Mouse (Mus musculus): ENCODE data around the gene Ugt1a1. TPM values are rescaled to one million over a fixed set of nuclear protein-coding genes. Genes with fewer than 3 reads are reported as not detected.
"Not testable (repeated sequence)": the region's sequence is repeated elsewhere in the genome, so short reads cannot be mapped to it uniquely, and the experiment has no call there.

Gene Ugt1a1
- polyA plus RNA-seq, 1 experiment from 2014 or later = not detected

DNA sequence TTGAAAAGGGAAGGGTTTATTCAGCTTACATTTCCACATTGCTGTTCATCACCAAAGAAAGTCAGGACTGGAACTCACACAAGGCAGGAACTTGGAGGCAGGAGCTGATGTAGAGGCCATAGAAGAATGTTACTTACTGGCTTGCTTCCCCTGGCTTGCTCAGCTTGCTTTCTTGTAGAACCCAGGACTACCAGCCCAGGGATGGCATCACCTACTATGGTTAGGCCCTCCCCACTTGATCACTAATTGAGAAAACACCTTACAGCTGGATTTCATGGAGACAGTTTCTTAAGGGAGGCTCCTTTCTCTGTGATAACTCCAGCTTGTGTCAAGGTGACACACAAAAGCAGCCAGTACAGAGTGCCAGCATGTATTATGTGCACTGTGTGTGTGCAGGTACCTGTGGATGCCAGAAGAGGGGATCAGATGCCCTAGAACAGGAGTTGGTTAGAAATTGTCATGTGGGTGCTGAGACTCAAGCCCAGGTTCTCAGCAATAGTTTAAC is 11.3 kb downstream of the Ugt1a1 start:
- ATAC-seq (ENCODE audit: low FRiP score, low TSS enrichment); H3K4me2 ChIP-seq (ENCODE audit: low read length); H3K27me3 ChIP-seq (ENCODE audit: control insufficient read depth, insufficient read depth, low read length); H3K9ac ChIP-seq (replicated peaks; ENCODE audit: low read length); H3K27ac ChIP-seq (replicated peaks; ENCODE audit: low read depth, low read length); H3K4me1 ChIP-seq (ENCODE audit: control insufficient read depth, insufficient read depth, low read length); DNase-seq; H3K4me3 ChIP-seq (replicated peaks; ENCODE audit: low read depth, low read length); H3K36me3 ChIP-seq (ENCODE audit: control insufficient read depth, insufficient read depth, low read length): not testable (repeated sequence)
- H3K9me3 ChIP-seq (ENCODE audit: control insufficient read depth, low read length) = peaks cover 36% of the 10 kb centered on the region

DNA sequence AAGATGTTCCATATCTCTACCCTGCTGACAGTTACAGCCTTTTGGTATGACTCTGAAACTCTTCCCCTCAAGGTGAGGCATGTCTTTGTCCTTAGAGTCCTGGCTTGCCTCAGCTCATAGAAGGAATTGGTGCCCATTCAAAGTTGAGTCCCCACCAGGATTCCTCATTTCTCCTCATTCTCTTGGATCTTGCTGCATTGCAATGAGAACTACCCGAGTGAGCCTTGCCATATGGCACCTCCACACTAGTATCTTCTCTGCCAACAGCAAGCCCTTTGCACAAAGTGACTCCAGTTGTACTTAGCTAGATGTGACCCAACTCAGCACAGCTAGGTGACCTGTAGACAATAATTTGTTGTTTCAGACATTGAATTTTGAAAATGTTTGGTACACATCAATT is 11.8 kb downstream of the Ugt1a1 start:
- Histone ChIP-seq H3K4me2 (ENCODE audit: low read length) (no peak overlapping the region), H3K4me1 (ENCODE audit: control insufficient read depth, insufficient read depth, low read length) (no peaks in the 10 kb centered on the region), H3K36me3 (ENCODE audit: control insufficient read depth, insufficient read depth, low read length) (no peaks in the 10 kb centered on the region), H3K4me3 (replicated peaks; ENCODE audit: low read depth, low read length) (no peak overlapping the region), H3K9me3 (ENCODE audit: control insufficient read depth, low read length) (peaks cover 41% of the 10 kb centered on the region), H3K9ac (replicated peaks; ENCODE audit: low read length) (no peak overlapping the region), H3K27me3 (ENCODE audit: control insufficient read depth, insufficient read depth, low read length) (no peaks in the 10 kb centered on the region), H3K27ac (replicated peaks; ENCODE audit: low read depth, low read length) (no peak overlapping the region)
- DNase-seq (no peak), ATAC-seq (ENCODE audit: low FRiP score, low TSS enrichment) (no peak)
- WGBS = 51% methylated on average over 1 of the region's 1 CpGs

- ATAC-seq (ENCODE audit: low FRiP score, low TSS enrichment) = no peak
- Histone ChIP-seq H3K36me3 (ENCODE audit: control insufficient read depth, insufficient read depth, low read length) (no peaks in the 10 kb centered on the region), H3K9ac (replicated peaks; ENCODE audit: low read length) (no peak overlapping the region), H3K27me3 (ENCODE audit: control insufficient read depth, insufficient read depth, low read length) (no peaks in the 10 kb centered on the region), H3K4me3 (replicated peaks; ENCODE audit: low read depth, low read length) (no peak overlapping the region), H3K27ac (replicated peaks; ENCODE audit: low read depth, low read length) (no peak overlapping the region), H3K4me1 (ENCODE audit: control insufficient read depth, insufficient read depth, low read length) (no peaks in the 10 kb centered on the region), H3K4me2 (ENCODE audit: low read length) (no peak overlapping the region), H3K9me3 (ENCODE audit: control insufficient read depth, low read length) (peaks cover 47% of the 10 kb centered on the region)
- no peak for DNase-seq
- WGBS = 70% methylated on average over 2 of the region's 2 CpGs
These were observed 12.4 kb downstream of the Ugt1a1 start for GRCm38 (mm10) chr1:88224029-88224776.

DNA sequence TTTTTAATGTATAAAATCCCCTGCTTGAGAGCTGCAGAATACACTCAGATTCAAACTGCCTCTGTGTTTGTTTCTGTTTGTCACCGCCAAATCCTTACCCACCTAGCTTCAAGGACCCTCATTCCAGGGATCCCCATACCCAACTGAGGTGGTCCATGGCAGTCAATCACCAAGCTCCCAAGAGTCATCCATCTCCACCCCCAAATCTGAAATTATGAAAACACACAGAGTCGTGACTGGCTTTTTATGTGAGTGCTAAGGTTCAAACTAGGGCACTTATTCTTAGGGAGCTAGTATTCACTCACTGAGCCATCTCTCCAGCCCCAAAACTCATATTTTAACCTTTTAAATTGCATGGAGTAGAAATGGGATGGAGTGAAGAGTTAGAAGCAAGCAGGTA is 13.5 kb downstream of the Ugt1a1 start:
- H3K4me1 ChIP-seq (ENCODE audit: control insufficient read depth, insufficient read depth, low read length); H3K36me3 ChIP-seq (ENCODE audit: control insufficient read depth, insufficient read depth, low read length); DNase-seq; H3K27me3 ChIP-seq (ENCODE audit: control insufficient read depth, insufficient read depth, low read length); H3K27ac ChIP-seq (replicated peaks; ENCODE audit: low read depth, low read length); H3K4me3 ChIP-seq (replicated peaks; ENCODE audit: low read depth, low read length); ATAC-seq (ENCODE audit: low FRiP score, low TSS enrichment); H3K4me2 ChIP-seq (ENCODE audit: low read length); H3K9ac ChIP-seq (replicated peaks; ENCODE audit: low read length): not testable (repeated sequence)
- 42% methylated on average over 2 of the region's 2 CpGs for WGBS
- peaks cover 58% of the 10 kb centered on the region for H3K9me3 ChIP-seq (ENCODE audit: control insufficient read depth, low read length)

DNA sequence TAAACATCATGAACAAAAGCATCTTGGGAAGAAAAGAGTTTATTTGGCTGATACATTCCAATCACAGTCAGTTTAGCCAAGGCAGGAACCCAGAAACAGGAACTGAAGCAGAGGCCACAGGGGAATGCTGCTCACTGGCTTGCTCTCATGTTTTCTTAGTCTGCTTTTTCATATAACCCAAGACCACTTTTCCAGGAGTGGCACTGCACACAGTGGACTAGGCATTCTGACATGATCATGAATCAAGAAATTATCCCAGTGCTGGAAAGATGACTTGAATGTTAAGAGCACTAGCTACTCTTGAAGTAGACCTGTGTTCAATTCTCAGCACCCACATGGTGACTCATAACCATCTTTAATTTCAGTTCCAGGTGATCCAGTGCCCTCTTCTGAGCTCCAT is 14.0 kb downstream of the Ugt1a1 start:
- H3K9ac ChIP-seq (replicated peaks; ENCODE audit: low read length) = no peak overlapping the region
- H3K27ac ChIP-seq (replicated peaks; ENCODE audit: low read depth, low read length) = no peak overlapping the region
- H3K9me3 ChIP-seq (ENCODE audit: control insufficient read depth, low read length) = peaks cover 63% of the 10 kb centered on the region
- no peaks in the 10 kb centered on the region for H3K36me3 ChIP-seq (ENCODE audit: control insufficient read depth, insufficient read depth, low read length)
- ATAC-seq (ENCODE audit: low FRiP score, low TSS enrichment) = no peak
- no peaks in the 10 kb centered on the region for H3K4me1 ChIP-seq (ENCODE audit: control insufficient read depth, insufficient read depth, low read length)
- H3K27me3 ChIP-seq (ENCODE audit: control insufficient read depth, insufficient read depth, low read length) = no peaks in the 10 kb centered on the region
- no peak overlapping the region for H3K4me3 ChIP-seq (replicated peaks; ENCODE audit: low read depth, low read length)
- H3K4me2 ChIP-seq (ENCODE audit: low read length) = no peak overlapping the region
- no peak for DNase-seq

DNA sequence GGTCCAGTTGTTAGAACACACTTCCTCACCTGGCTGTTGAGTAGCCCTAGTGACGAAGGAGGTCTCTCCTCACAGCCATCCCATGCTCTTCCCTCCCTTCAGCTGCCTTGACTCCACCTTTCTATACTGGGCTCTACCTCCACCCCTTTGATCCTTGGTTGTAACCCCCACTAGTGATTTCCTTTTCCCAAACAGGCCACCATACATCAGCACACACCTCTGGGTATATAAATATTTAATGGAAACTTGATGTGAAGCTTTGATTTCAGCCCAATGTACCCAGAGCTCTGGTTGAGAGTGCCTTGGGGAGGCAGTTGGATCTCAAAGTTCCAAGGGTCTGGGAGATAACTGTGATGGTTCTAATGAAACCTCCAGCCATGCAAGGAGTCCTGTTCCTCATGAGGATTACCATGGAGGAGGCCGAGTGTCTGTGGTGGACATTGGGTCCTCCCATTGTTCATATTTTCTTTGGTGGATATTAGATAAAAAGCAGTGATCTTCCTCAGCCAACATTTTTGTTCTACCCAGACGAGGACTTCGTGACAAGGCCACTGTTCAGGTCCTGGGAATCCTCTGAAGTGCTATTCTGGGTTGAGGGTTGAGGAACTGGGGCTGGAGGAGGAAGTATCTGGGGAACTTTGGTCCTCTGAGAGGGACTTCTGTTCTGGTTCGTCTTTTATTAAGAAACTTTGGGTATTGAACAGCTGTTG is 15.1 kb downstream of the Ugt1a1 start, which contains the start of gene Mroh2a:
TSS of gene Mroh2a (plus strand) at position 317 of the 710 bp plus-strand sequence.
- Histone ChIP-seq H3K27me3 (ENCODE audit: control insufficient read depth, insufficient read depth, low read length) (no peaks in the 10 kb centered on the region), H3K9me3 (ENCODE audit: control insufficient read depth, low read length) (peaks cover 74% of the 10 kb centered on the region), H3K9ac (replicated peaks; ENCODE audit: low read length) (no peak within 1 kb of the TSS), H3K4me3 (replicated peaks; ENCODE audit: low read depth, low read length) (no peak within 1 kb of the TSS), H3K36me3 (ENCODE audit: control insufficient read depth, insufficient read depth, low read length) (no peaks in the 10 kb centered on the region), H3K4me1 (ENCODE audit: control insufficient read depth, insufficient read depth, low read length) (no peaks in the 10 kb centered on the region), H3K27ac (replicated peaks; ENCODE audit: low read depth, low read length) (no peak within 1 kb of the TSS), H3K4me2 (ENCODE audit: low read length) (no peak within 1 kb of the TSS)
- 57% methylated on average over 5 of the region's 5 CpGs for whole genome bisulfite sequencing
- ATAC-seq (ENCODE audit: low FRiP score, low TSS enrichment) (no peak), DNase-seq (no peak)

DNA sequence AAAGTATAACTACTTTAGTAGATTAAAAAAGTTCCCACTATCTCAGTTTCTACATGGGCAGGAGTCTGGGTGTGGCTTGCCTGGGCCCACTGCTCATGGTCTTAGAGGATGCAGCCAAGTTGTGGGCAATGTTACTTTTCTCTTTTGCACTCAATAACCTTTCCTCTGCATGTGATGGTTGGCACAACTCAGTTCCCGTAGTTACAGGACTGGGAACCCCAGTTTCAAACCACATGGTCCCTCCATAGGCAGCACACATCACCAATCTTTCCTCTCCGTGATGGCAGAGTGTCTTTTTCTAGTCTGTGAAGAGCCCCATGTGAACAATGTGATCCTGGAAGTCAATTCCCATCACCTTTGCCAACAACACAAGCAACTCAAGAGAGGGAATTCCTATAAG is 15.7 kb downstream of the Ugt1a1 start:
- no peak for DNase-seq

GRCm38 (mm10) chr1:88228121-88228520 is 16.4 kb downstream of the Ugt1a1 start:
- Histone ChIP-seq H3K4me3 (replicated peaks; ENCODE audit: low read depth, low read length) (no peak overlapping the region), H3K9ac (replicated peaks; ENCODE audit: low read length) (no peak overlapping the region), H3K4me2 (ENCODE audit: low read length) (no peak overlapping the region), H3K27ac (replicated peaks; ENCODE audit: low read depth, low read length) (no peak overlapping the region), H3K9me3 (ENCODE audit: control insufficient read depth, low read length) (peaks cover 79% of the 10 kb centered on the region), H3K36me3 (ENCODE audit: control insufficient read depth, insufficient read depth, low read length) (no peaks in the 10 kb centered on the region), H3K27me3 (ENCODE audit: control insufficient read depth, insufficient read depth, low read length) (no peaks in the 10 kb centered on the region), H3K4me1 (ENCODE audit: control insufficient read depth, insufficient read depth, low read length) (no peaks in the 10 kb centered on the region)
- DNase-seq (no peak), ATAC-seq (ENCODE audit: low FRiP score, low TSS enrichment) (no peak)
- WGBS = 73% methylated on average over 7 of the region's 7 CpGs

More for the DNA sequence above, 15.7 kb downstream of the Ugt1a1 start:
- 61% methylated on average over 2 of the region's 2 CpGs for WGBS
- no peak overlapping the region for H3K4me2 ChIP-seq (ENCODE audit: low read length)
- H3K27ac ChIP-seq (replicated peaks; ENCODE audit: low read depth, low read length) = no peak overlapping the region
- H3K4me3 ChIP-seq (replicated peaks; ENCODE audit: low read depth, low read length) = no peak overlapping the region
- no peak for ATAC-seq (ENCODE audit: low FRiP score, low TSS enrichment)
- H3K9ac ChIP-seq (replicated peaks; ENCODE audit: low read length) = no peak overlapping the region
- no peaks in the 10 kb centered on the region for H3K27me3 ChIP-seq (ENCODE audit: control insufficient read depth, insufficient read depth, low read length)
- H3K36me3 ChIP-seq (ENCODE audit: control insufficient read depth, insufficient read depth, low read length) = no peaks in the 10 kb centered on the region
- peaks cover 75% of the 10 kb centered on the region for H3K9me3 ChIP-seq (ENCODE audit: control insufficient read depth, low read length)
- no peaks in the 10 kb centered on the region for H3K4me1 ChIP-seq (ENCODE audit: control insufficient read depth, insufficient read depth, low read length)

DNA sequence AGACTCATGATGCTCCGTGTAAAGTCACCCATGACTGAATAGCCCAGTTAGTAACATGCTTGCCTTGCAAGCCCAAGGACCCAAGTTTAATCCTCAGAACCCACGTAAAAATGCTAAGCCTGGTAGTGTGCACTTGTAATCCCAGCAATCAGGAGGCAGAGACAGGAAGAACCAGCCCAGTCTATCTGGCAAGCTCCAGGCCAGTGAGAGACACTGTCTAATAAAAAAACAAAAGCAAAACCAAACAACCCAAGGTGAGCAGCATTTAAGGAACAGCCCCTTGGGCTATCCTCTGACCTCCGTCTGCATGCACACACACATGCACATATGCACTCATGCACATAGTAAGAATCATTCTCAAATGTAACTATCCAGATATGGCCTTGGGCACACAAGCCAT is 17.8 kb downstream of the Ugt1a1 start:
- no peak overlapping the region for H3K9ac ChIP-seq (replicated peaks; ENCODE audit: low read length)
- no peaks in the 10 kb centered on the region for H3K27me3 ChIP-seq (ENCODE audit: control insufficient read depth, insufficient read depth, low read length)
- no peaks in the 10 kb centered on the region for H3K4me1 ChIP-seq (ENCODE audit: control insufficient read depth, insufficient read depth, low read length)
- H3K27ac ChIP-seq (replicated peaks; ENCODE audit: low read depth, low read length) = no peak overlapping the region
- no peaks in the 10 kb centered on the region for H3K36me3 ChIP-seq (ENCODE audit: control insufficient read depth, insufficient read depth, low read length)
- no peak overlapping the region for H3K4me2 ChIP-seq (ENCODE audit: low read length)
- no peak for DNase-seq
- no peak overlapping the region for H3K4me3 ChIP-seq (replicated peaks; ENCODE audit: low read depth, low read length)
- WGBS = 78% methylated on average over 3 of the region's 3 CpGs
- ATAC-seq (ENCODE audit: low FRiP score, low TSS enrichment) = no peak
- H3K9me3 ChIP-seq (ENCODE audit: control insufficient read depth, low read length) = peaks cover 93% of the 10 kb centered on the region

Data from midbrain, embryonic 14.5 days (tissue).